ENCODE assay signal across 12 mouse cellular contexts in genomic region chr10:93419614-93420504, GRCm38 (mm10). TPM values are rescaled to one million over a fixed set of nuclear protein-coding genes. Genes with fewer than 3 reads are reported as not detected.
DNase-seq lines count a peak whose midpoint lies in the region; ATAC-seq and TF ChIP-seq lines count a peak whose summit lies in the region.
"Had no signal": no experiment of that assay in that cellular context is flagged by ENCODE, and none has a peak within 500 bp of the region (broad histone marks: within the 10 kb centered on the region; RNA-seq: fewer than 3 reads in every experiment).

No protein-coding gene starts in this region.

- intact Hi-C loops in gastrocnemius, adult 2 months (cut with DNase I): loop anchor here (5.0 kb wide), 2 partner anchors 43 to 108 kb away; partner anchors contain the start of gene Elk3

- 0 out of 2 replicates have a peak, but pooled peaks cover 8% of the 10 kb centered on the region for H3K4me1 ChIP-seq in kidney, embryonic 16.5 days (ENCODE audit: insufficient read depth, low read length)
- H3K4me1 ChIP-seq: hindbrain, embryonic 13.5 days had no signal

- no peaks in the 10 kb centered on the region for H3K36me3 ChIP-seq in kidney, embryonic 16.5 days (ENCODE audit: insufficient read depth, low read length)
- H3K36me3 ChIP-seq: hindbrain, embryonic 13.5 days; liver, embryonic 15.5 days had no signal

- H3K4me2 ChIP-seq in kidney, embryonic 16.5 days (replicated peaks; ENCODE audit: low read depth, low read length): no peak overlapping the region
- H3K4me2 ChIP-seq: hindbrain, embryonic 13.5 days; liver, embryonic 15.5 days had no signal

- H3K4me3 ChIP-seq in gastrocnemius, adult 2 months: no peak overlapping the region
- no peak overlapping the region for H3K4me3 ChIP-seq in kidney, embryonic 16.5 days (ENCODE audit: low read length)
- H3K4me3 ChIP-seq: hindbrain, embryonic 13.5 days; liver, embryonic 15.5 days had no signal

- no peak for ATAC-seq in kidney, embryonic 16.5 days (ENCODE audit: low FRiP score, low TSS enrichment)

- no peak for DNase-seq in gastrocnemius, adult 2 months
- DNase-seq in gastrocnemius, adult 18-20 months (ENCODE audit: low spot score): no peak
- no peak for DNase-seq in kidney, adult 8-10 months
- peak; percentile 23 for DNase-seq in thymus, postnatal 0 days (ENCODE audit: low spot score)
- DNase-seq in thymus, postnatal 14 days: no peak
- no peak for DNase-seq in embryo, embryonic 11 days
- DNase-seq in adrenal gland, postnatal 25 days: no peak
- DNase-seq: cerebellum, adult 18-20 months; thymus, adult 2 months had no signal

- H3K27ac ChIP-seq in gastrocnemius, adult 2 months: peak overlapping the region; percentile 80
- H3K27ac ChIP-seq in kidney, embryonic 16.5 days (ENCODE audit: low read length): peak overlapping the region; percentile 78
- H3K27ac ChIP-seq: hindbrain, embryonic 13.5 days; liver, embryonic 15.5 days had no signal

- peaks cover 6% of the 10 kb centered on the region for H3K9me3 ChIP-seq in kidney, embryonic 16.5 days (ENCODE audit: low read length)
- H3K9me3 ChIP-seq: liver, embryonic 15.5 days had no signal

- WGBS in kidney, embryonic 16.5 days: 64% methylated on average over 9 of the region's 9 CpGs

- H3K27me3 ChIP-seq in kidney, embryonic 16.5 days (ENCODE audit: insufficient read depth, low read length): no peaks in the 10 kb centered on the region
- H3K27me3 ChIP-seq: hindbrain, embryonic 13.5 days; liver, embryonic 15.5 days had no signal

- no peak overlapping the region for H3K9ac ChIP-seq in kidney, embryonic 16.5 days (replicated peaks; ENCODE audit: low read length)
- H3K9ac ChIP-seq: hindbrain, embryonic 13.5 days; liver, embryonic 15.5 days had no signal

- TF ChIP-seq CTCF in gastrocnemius, adult 2 months (IDR thresholded peaks at IDR 0.05): no peak

RNA-seq across cellular contexts. Expression of gene Lta4h, which starts 33.4 kb away (rescaled TPM):
- total RNA-seq in gastrocnemius, adult 2 months (2021): 10 to 100 TPM; 25.4 to 26.7 TPM
- 10 to 100 TPM; 23.2 to 26.3 TPM for total RNA-seq in gastrocnemius, adult 18-20 months (2021)
- polyA plus RNA-seq in kidney, embryonic 16.5 days (2015; fragmentation: Nextera tagmentation; extraction: Ambion mirVana): 177 and 178 TPM in 2 replicates
- 261 and 264 TPM in 2 replicates for polyA plus RNA-seq in thymus, postnatal 0 days (2015; fragmentation: Nextera tagmentation; extraction: Ambion mirVana)
- 63.8 and 66.3 TPM in 2 replicates for total RNA-seq in adrenal gland, postnatal 25 days (2021)
